Mouse (Mus musculus) cerebellum, adult 2 months (tissue): ENCODE measurements around the gene Afmid. TPM values are rescaled to one million over a fixed set of nuclear protein-coding genes. Genes with fewer than 3 reads are reported as not detected.
A peak's percentile ranks its signal among the peaks of the same experiment; 100 is the strongest.
"Not testable (repeated sequence)": the region's sequence is repeated elsewhere in the genome, so short reads cannot be mapped to it uniquely, and the experiment has no call there.

Source experiments
- DNase-seq, 2 experiments: peaks; one replicate each; pipeline ENCODE4 v3.0.0; 2021
- H3K27ac ChIP-seq: fragments of 200-500 bp; 2 replicates; pipeline ENCODE4 v1.5.1; 2012; ENCODE audit warnings: low read length, control low read depth, inconsistent platforms; ENCODE audit not compliant: insufficient read depth
- H3K27me3 ChIP-seq: fragments of 200-500 bp; 2 replicates; pipeline ENCODE4 v1.6.1; 2012; ENCODE audit warnings: inconsistent platforms, mild to moderate bottlenecking, low read length, moderate library complexity; ENCODE audit not compliant: control insufficient read depth, insufficient read depth
- H3K4me1 ChIP-seq: fragments of 200-500 bp; 2 replicates; pipeline ENCODE4 v1.6.1; 2011; ENCODE audit warnings: low read length; ENCODE audit not compliant: control insufficient read depth, insufficient read depth
- H3K4me3 ChIP-seq: fragments of 200-500 bp; replicated peaks from 2 replicates; pipeline ENCODE3; 2011; ENCODE audit warnings: mild to moderate bottlenecking, low read depth, low read length, control low read depth; ENCODE audit not compliant: insufficient read depth
- CTCF ChIP-seq: fragments of 200-500 bp; IDR thresholded peaks from 2 replicates; pipeline ENCODE4 v1.5.1; 2011; ENCODE audit warnings: low read depth, mild to moderate bottlenecking, control low read depth, low read length, moderate library complexity, borderline replicate concordance; ENCODE audit not compliant: insufficient read depth
- POLR2A ChIP-seq: fragments of 200-500 bp; IDR thresholded peaks from 2 replicates; pipeline ENCODE4 v1.6.1; 2011; ENCODE audit warnings: low read length, control low read depth, borderline replicate concordance; ENCODE audit not compliant: insufficient read depth
- WGBS: fragments of 180-500 bp; shearing (Covaris S2); methylation state at CpG from one replicate; pipeline ENCODE4 v1.1.7; 2018; 5-methylcytosine and 5-hydroxymethylcytosine counted together
- polyA plus RNA-seq: library from polyadenylated mRNA; depleted of rRNA; stranded (reverse); fragments of >200 nt; gene quantifications from 2 replicates; pipeline ENCODE4 v1.2.3, GENCODE M21; 2012

Afmid gene
- polyA plus RNA-seq, 1 experiment: 3.8 TPM

DNA sequence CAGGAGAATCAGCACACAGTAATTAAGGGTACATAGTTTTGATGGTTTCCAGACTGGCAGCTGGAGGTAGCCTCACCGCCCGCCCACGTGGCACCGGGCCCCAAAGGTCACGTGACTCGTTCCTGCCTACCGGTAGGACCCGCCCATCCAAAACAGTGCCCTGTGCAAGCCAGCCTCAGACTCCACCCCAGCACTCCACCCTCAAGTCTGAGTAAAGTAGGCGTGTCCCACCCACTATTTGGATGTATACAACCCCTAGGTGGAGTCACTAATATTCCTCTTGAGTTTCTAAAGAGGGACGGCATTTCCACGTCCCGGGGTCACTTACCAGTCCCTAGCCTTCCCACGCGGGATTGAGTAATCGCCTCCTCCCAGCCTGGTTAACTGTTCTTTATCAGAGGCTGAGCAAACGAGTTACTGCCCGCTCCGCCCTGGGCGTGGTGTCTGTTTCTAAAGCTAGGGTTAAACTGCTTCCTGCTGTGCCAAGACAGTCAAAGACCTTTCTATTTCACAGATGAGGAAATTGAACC is 45.1 kb upstream of the Afmid start:
- no peak overlapping the region for H3K4me3 ChIP-seq
- H3K4me1 ChIP-seq: peaks cover 5% of the 10 kb centered on the region; the same call in 1 of the 2 replicates
- peaks cover 5% of the 10 kb centered on the region; the same call in 1 of the 2 replicates for H3K27me3 ChIP-seq
- WGBS: 6% methylated on average over 19 of the region's 19 CpGs
- DNase-seq: peak in 1 of 2 experiments; percentile 35
- H3K27ac ChIP-seq: no peak overlapping the region
- no peak for TF ChIP-seq CTCF
- TF ChIP-seq POLR2A: no peak

DNA sequence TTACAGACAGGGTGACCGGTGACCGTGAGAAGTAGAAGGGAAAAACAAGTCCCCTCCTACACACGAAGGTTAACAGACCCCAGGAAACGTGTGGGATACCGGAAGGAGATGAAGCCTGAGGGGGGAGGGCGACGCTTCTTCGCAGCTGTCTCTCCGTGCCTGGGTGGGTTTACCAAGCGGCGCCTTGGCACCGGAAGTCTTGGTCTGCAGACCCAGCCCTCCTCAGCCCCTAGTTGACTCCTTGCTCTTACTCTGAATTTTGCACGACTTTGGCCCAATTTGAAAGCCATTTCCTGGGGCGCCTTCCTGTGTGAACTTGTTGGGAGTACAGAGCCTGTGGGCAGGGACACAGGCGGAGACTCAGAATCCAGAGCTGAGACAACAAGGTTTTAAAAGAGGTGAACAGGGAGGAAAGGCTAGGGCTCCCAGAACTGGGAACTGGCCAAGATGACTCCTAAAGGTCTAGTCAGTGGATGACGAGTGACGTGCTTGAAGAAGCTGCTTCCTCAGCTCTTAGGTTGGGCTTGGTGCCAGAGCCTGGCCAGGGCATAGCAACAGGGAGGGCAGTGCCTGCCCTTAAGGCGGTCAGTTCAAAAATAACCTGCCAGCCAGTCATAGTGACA is 44.4 kb upstream of the Afmid start:
- H3K4me1 ChIP-seq: peaks cover 5% of the 10 kb centered on the region; the same call in 1 of the 2 replicates
- DNase-seq: no peak
- H3K4me3 ChIP-seq: no peak overlapping the region
- peaks cover 5% of the 10 kb centered on the region; the same call in 1 of the 2 replicates for H3K27me3 ChIP-seq
- TF ChIP-seq CTCF: no peak
- no peak overlapping the region for H3K27ac ChIP-seq
- 25% methylated on average over 18 of the region's 18 CpGs for WGBS

GRCm38 (mm10) chr11:117781993-117782704 is 43.6 kb upstream of the Afmid start, which contains the start of the genes Tmc8 and Tmc6:
TSS of gene Tmc8 (plus strand) at chr11:117782076.
TSS of gene Tmc6 (minus strand) at chr11:117782198.
- no peak within 1 kb of the TSS for H3K27ac ChIP-seq
- H3K4me3 ChIP-seq: no peak within 1 kb of the TSS
- DNase-seq: no peak
- no peak for TF ChIP-seq POLR2A
- TF ChIP-seq CTCF: no peak
- WGBS: 57% methylated on average over 24 of the region's 24 CpGs
- peaks cover 5% of the 10 kb centered on the region; the same call in 1 of the 2 replicates for H3K27me3 ChIP-seq
- peaks cover 5% of the 10 kb centered on the region; the same call in 1 of the 2 replicates for H3K4me1 ChIP-seq

GRCm38 (mm10) chr11:117782705-117783034 is 43.1 kb upstream of the Afmid start:
- Histone ChIP-seq H3K27me3 (peaks cover 5% of the 10 kb centered on the region; the same call in 1 of the 2 replicates), H3K27ac (no peak overlapping the region), H3K4me3 (no peak overlapping the region), H3K4me1 (peaks cover 5% of the 10 kb centered on the region; the same call in 1 of the 2 replicates)
- no peak for TF ChIP-seq CTCF
- TF ChIP-seq POLR2A: no peak
- DNase-seq: no peak
- 73% methylated on average over 9 of the region's 9 CpGs for whole genome bisulfite sequencing

DNA sequence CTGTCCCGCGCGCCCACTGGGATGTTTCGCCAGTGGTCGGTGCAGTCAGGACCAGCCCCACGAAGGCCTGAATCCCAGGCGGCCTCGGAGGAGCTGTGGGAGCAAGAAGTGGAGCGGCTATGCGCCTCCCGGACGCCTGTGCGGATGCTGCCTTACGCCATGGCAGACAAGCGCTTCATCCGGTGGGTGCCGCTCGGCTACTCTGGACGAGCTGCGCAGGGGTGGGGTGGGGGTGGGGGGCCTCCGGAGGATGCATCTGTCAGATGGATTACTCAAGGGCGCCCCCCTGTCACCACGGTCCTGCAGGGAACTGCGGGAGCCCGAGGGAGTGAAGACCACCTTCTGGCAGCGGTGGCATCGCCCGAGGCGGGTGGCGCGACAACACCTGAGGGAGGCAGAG is 42.6 kb upstream of the Afmid start:
- no peak overlapping the region for H3K4me3 ChIP-seq
- H3K27ac ChIP-seq: no peak overlapping the region
- H3K4me1 ChIP-seq: peaks cover 5% of the 10 kb centered on the region; the same call in 1 of the 2 replicates
- WGBS: 11% methylated on average over 31 of the region's 31 CpGs
- peaks cover 5% of the 10 kb centered on the region; the same call in 1 of the 2 replicates for H3K27me3 ChIP-seq
- TF ChIP-seq CTCF: peak; percentile 25; the same call in 1 of the 2 replicates
- no peak for TF ChIP-seq POLR2A
- DNase-seq: no peak

DNA sequence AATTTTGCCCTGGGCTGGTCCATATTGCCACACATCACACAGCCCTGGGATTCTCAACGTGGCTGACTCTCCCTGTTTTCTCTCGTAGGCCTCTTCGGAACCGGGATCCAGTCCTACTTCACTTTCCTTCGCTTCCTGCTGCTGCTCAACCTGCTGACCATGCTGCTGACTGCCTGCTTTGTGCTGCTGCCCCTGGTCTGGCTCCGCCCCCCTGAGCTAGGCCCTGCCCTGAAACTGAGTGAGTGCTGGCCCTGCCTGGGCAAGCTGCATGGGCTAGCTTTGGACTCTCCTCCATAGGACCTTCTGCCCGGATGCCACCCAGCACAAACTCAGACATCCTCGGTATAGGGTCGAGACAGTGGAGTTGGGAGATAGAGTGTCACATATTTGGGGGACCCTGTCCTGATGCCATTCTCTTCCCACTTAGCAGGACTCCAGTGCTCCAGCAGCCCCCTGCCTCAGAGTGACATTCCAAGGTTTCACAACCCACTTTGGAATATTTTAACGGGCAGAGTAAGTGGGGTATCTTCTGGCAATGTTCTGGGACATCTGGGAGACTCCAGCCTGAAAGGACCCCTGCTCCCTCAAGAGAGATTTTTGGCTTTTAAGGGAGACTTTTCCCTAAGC is 41.9 kb upstream of the Afmid start:
- Histone ChIP-seq H3K27ac (no peak overlapping the region), H3K4me3 (no peak overlapping the region), H3K27me3 (peaks cover 5% of the 10 kb centered on the region; the same call in 1 of the 2 replicates), H3K4me1 (peaks cover 5% of the 10 kb centered on the region; the same call in 1 of the 2 replicates)
- no peak for DNase-seq
- WGBS: 63% methylated on average over 10 of the region's 10 CpGs
- TF ChIP-seq POLR2A (no peak), CTCF (no peak)

DNA sequence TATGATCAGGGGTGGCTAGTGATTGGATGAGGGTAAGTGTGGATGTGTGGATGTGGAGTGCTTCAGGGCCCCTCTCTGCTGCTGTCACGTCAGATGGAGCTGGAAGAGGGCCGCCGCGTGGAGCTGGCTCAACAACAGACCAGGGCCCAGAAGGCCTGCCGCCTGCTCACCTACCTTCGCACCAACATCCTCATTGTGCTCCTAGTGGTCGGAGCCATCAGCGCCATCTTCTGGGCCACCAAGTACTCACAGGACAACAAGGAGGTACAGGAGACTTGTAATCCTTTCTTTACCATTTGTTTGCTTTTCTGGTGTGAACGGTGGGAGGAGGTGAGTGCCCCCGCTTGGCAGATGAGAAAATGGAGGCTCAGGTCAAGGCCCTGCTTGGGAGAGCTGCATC is 39.4 kb upstream of the Afmid start:
- Histone ChIP-seq H3K4me1 (0 out of 2 replicates have a peak, but pooled peaks cover 2% of the 10 kb centered on the region), H3K27ac (no peak overlapping the region), H3K27me3 (0 out of 2 replicates have a peak, but pooled peaks cover 3% of the 10 kb centered on the region), H3K4me3 (no peak overlapping the region)
- 17% methylated on average over 10 of the region's 10 CpGs for WGBS
- TF ChIP-seq POLR2A: no peak
- peak; percentile 83 for TF ChIP-seq CTCF
- peak; percentile 65 to 67 for DNase-seq

DNA sequence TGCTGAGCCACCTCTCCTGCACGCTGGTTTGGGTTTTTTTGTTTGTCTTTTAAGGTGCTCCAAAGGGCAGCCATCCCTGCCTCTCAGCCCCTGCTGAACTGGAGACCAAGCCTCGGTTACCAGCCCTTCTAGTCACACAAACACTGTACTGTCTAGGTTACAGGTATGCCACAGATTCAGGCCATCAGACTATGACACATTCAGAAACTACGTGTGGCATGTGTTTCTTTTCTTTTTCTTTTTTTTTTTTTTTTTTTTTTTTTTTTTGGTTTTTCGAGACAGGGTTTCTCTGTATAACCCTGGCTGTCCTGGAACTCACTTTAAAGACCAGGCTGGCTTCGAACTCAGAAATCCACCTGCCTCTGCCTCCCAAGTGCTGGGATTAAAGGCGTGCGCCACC is 37.2 kb upstream of the Afmid start:
- 81% methylated on average over 7 of the region's 7 CpGs for WGBS
- H3K27ac ChIP-seq, H3K27me3 ChIP-seq, H3K4me1 ChIP-seq, DNase-seq, H3K4me3 ChIP-seq: not testable (repeated sequence)
